ENCODE assay signal across 20 mouse cellular contexts in the genomic region with DNA sequence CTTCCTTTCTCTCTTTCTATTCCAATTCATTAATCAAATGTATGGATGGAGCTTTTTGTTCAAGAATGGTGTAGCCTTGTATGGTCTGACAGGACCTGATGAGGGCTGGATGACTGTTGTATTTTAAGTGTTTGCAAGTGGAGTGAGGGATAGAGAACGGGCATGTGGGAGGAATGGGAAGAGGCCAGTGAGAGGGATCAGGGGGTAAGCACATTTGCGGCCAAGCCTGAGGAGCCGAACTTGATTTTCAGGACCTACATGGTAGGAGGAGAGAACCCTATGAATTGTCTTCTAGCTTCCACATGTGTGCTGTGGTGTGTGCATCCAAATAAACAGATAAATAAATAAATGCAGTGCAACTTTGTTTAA. TPM values are rescaled to one million over a fixed set of nuclear protein-coding genes. Genes with fewer than 3 reads are reported as not detected.
DNase-seq lines count a peak whose midpoint lies in the region; ATAC-seq and TF ChIP-seq lines count a peak whose summit lies in the region.
"Had no signal": no experiment of that assay in that cellular context is flagged by ENCODE, and none has a peak within 500 bp of the region (broad histone marks: within the 10 kb centered on the region; RNA-seq: fewer than 3 reads in every experiment).

No protein-coding gene starts in this region.

- H3K4me1 ChIP-seq in heart, embryonic 10.5 days = peaks cover 39% of the 10 kb centered on the region
- peaks cover 16% of the 10 kb centered on the region; the same call in 1 of the 2 replicates for H3K4me1 ChIP-seq in kidney, embryonic 14.5 days (ENCODE audit: control insufficient read depth, insufficient read depth, low read length)
- H3K4me1 ChIP-seq in brown adipose tissue, adult 24 weeks (ENCODE audit: control insufficient read depth, insufficient read depth, insufficient read length, low read length) = peaks cover 10% of the 10 kb centered on the region; the same call in 1 of the 2 replicates
- peaks cover 24% of the 10 kb centered on the region for H3K4me1 ChIP-seq in heart, embryonic 16.5 days (ENCODE audit: control insufficient read depth, insufficient read depth, low read length)
- H3K4me1 ChIP-seq in lung, postnatal 0 days (ENCODE audit: insufficient read depth, low read depth, low read length) = peaks cover 4% of the 10 kb centered on the region; the same call in 1 of the 2 replicates
- H3K4me1 ChIP-seq: hindbrain, embryonic 15.5 days; liver, embryonic 15.5 days; neural tube, embryonic 15.5 days had no signal

- no peak overlapping the region for H3K4me3 ChIP-seq in heart, embryonic 10.5 days
- H3K4me3 ChIP-seq in kidney, embryonic 14.5 days (ENCODE audit: low read length) = no peak overlapping the region
- no peak overlapping the region for H3K4me3 ChIP-seq in brown adipose tissue, adult 24 weeks (ENCODE audit: insufficient read depth, low read depth, low read length)
- H3K4me3 ChIP-seq in heart, embryonic 16.5 days (ENCODE audit: low read length) = no peak overlapping the region
- H3K4me3 ChIP-seq in lung, postnatal 0 days (ENCODE audit: low read depth, low read length) = no peak overlapping the region
- H3K4me3 ChIP-seq: embryonic facial prominence, embryonic 10.5 days; forebrain, embryonic 10.5 days; hindbrain, embryonic 15.5 days; limb, embryonic 10.5 days; liver, embryonic 15.5 days; neural tube, embryonic 15.5 days had no signal

- H3K36me3 ChIP-seq in heart, embryonic 10.5 days = no peaks in the 10 kb centered on the region
- no peaks in the 10 kb centered on the region for H3K36me3 ChIP-seq in kidney, embryonic 14.5 days (ENCODE audit: control insufficient read depth, insufficient read depth, low read length)
- no peaks in the 10 kb centered on the region for H3K36me3 ChIP-seq in heart, embryonic 16.5 days (ENCODE audit: control insufficient read depth, insufficient read depth)
- H3K36me3 ChIP-seq in lung, postnatal 0 days (ENCODE audit: insufficient read depth, low read length) = no peaks in the 10 kb centered on the region
- H3K36me3 ChIP-seq: embryonic facial prominence, embryonic 10.5 days; forebrain, embryonic 10.5 days; hindbrain, embryonic 15.5 days; limb, embryonic 10.5 days; liver, embryonic 15.5 days; neural tube, embryonic 15.5 days had no signal

- peak overlapping the region; percentile 47; the same call in 1 of the 2 replicates for H3K27ac ChIP-seq in heart, embryonic 10.5 days
- peak overlapping the region; percentile 53; the same call in 1 of the 2 replicates for H3K27ac ChIP-seq in kidney, embryonic 14.5 days (ENCODE audit: low read depth, low read length)
- H3K27ac ChIP-seq in brown adipose tissue, adult 24 weeks (replicated peaks; ENCODE audit: low read depth, low read length) = 0 out of 2 replicates have a peak overlapping the region, but pooled peaks have one; percentile 36
- 0 out of 2 replicates have a peak overlapping the region, but pooled peaks have one; percentile 4 for H3K27ac ChIP-seq in heart, embryonic 16.5 days (ENCODE audit: low read length)
- H3K27ac ChIP-seq in lung, postnatal 0 days (ENCODE audit: low read length) = no peak overlapping the region
- H3K27ac ChIP-seq: embryonic facial prominence, embryonic 10.5 days; forebrain, embryonic 10.5 days; hindbrain, embryonic 15.5 days; limb, embryonic 10.5 days; liver, embryonic 15.5 days; macrophage; neural tube, embryonic 15.5 days had no signal

- no peak for ATAC-seq in kidney, embryonic 14.5 days (ENCODE audit: low FRiP score, low TSS enrichment)
- ATAC-seq in heart, embryonic 16.5 days (replicated peaks; ENCODE audit: extremely low read depth, insufficient read depth, low FRiP score) = no peak
- ATAC-seq in lung, postnatal 0 days = no peak
- ATAC-seq: forebrain, embryonic 16.5 days; midbrain, embryonic 16.5 days had no signal

- TF ChIP-seq CTCF in lung, postnatal 0 days (IDR thresholded peaks at IDR 0.05) = no peak

- H3K4me2 ChIP-seq in kidney, embryonic 14.5 days (replicated peaks; ENCODE audit: low read depth, low read length) = no peak overlapping the region
- no peak overlapping the region for H3K4me2 ChIP-seq in heart, embryonic 16.5 days (ENCODE audit: low read depth, low read length)
- H3K4me2 ChIP-seq in lung, postnatal 0 days (replicated peaks; ENCODE audit: low read depth, low read length) = no peak overlapping the region
- H3K4me2 ChIP-seq: hindbrain, embryonic 15.5 days; liver, embryonic 15.5 days; neural tube, embryonic 15.5 days had no signal

- no peaks in the 10 kb centered on the region for H3K9me3 ChIP-seq in heart, embryonic 10.5 days
- no peaks in the 10 kb centered on the region for H3K9me3 ChIP-seq in kidney, embryonic 14.5 days (ENCODE audit: control insufficient read depth, low read length)
- no peaks in the 10 kb centered on the region for H3K9me3 ChIP-seq in heart, embryonic 16.5 days (replicated peaks; ENCODE audit: control insufficient read depth, low read length)
- no peaks in the 10 kb centered on the region for H3K9me3 ChIP-seq in lung, postnatal 0 days (ENCODE audit: low read length)
- H3K9me3 ChIP-seq: embryonic facial prominence, embryonic 10.5 days; forebrain, embryonic 10.5 days; hindbrain, embryonic 15.5 days; limb, embryonic 10.5 days; liver, embryonic 15.5 days; neural tube, embryonic 15.5 days had no signal

- no peak overlapping the region for H3K9ac ChIP-seq in kidney, embryonic 14.5 days (ENCODE audit: low read depth, low read length)
- H3K9ac ChIP-seq in heart, embryonic 16.5 days (ENCODE audit: low read length) = no peak overlapping the region
- no peak overlapping the region for H3K9ac ChIP-seq in lung, postnatal 0 days (replicated peaks; ENCODE audit: low read depth)
- H3K9ac ChIP-seq: hindbrain, embryonic 15.5 days; liver, embryonic 15.5 days; neural tube, embryonic 15.5 days had no signal

- peak; percentile 70 for DNase-seq in heart, embryonic 10.5 days (ENCODE audit: low spot score)
- no peak for DNase-seq in heart, adult 9 months (ENCODE audit: low spot score in 2 of 2)
- DNase-seq in kidney, postnatal 36 days = no peak
- no peak for DNase-seq in lung, postnatal 0 days (ENCODE audit: low spot score)
- no peak for DNase-seq in ovary, postnatal 36 days (ENCODE audit: low spot score)
- DNase-seq: adrenal gland, postnatal 25 days; cerebellum, adult 9-11 months; liver had no signal

- 66% methylated on average over 3 of the region's 3 CpGs for WGBS in heart, embryonic 10.5 days
- 52% methylated on average over 3 of the region's 3 CpGs for WGBS in kidney, embryonic 14.5 days
- 60% methylated on average over 3 of the region's 3 CpGs for WGBS in heart, embryonic 16.5 days
- 67% methylated on average over 3 of the region's 3 CpGs for WGBS in lung, postnatal 0 days

- no peaks in the 10 kb centered on the region for H3K27me3 ChIP-seq in heart, embryonic 10.5 days (ENCODE audit: insufficient read depth, poor library complexity, severe bottlenecking)
- H3K27me3 ChIP-seq in kidney, embryonic 14.5 days (ENCODE audit: control insufficient read depth, insufficient read depth, low read length) = no peaks in the 10 kb centered on the region
- H3K27me3 ChIP-seq in heart, embryonic 16.5 days (ENCODE audit: control insufficient read depth, insufficient read depth, low read length) = no peaks in the 10 kb centered on the region
- no peaks in the 10 kb centered on the region for H3K27me3 ChIP-seq in lung, postnatal 0 days (replicated peaks; ENCODE audit: insufficient read depth, low read length)
- H3K27me3 ChIP-seq: hindbrain, embryonic 15.5 days; liver, embryonic 15.5 days; neural tube, embryonic 15.5 days had no signal

- no peak for TF ChIP-seq EP300 in lung, postnatal 0 days (IDR thresholded peaks at IDR 0.05)

RNA-seq across cellular contexts. Expression of a gene that starts 42.6 kb away (rescaled TPM):
- polyA plus RNA-seq in heart, embryonic 10.5 days (2016; fragmentation: Nextera tagmentation; extraction: Ambion mirVana) = 0.92 and 1.1 TPM in 2 replicates
- 0.74 and 0.97 TPM in 2 replicates for polyA plus RNA-seq in kidney, embryonic 14.5 days (2014; fragmentation: Nextera tagmentation; extraction: Ambion mirVana)
- 3.5 and 4.5 TPM in 2 replicates for polyA plus RNA-seq in brown adipose tissue, adult 24 weeks (2012; ENCODE audit: insufficient read depth, insufficient read length, missing spikeins)
- polyA plus RNA-seq in heart, embryonic 16.5 days (2015; fragmentation: Nextera tagmentation; extraction: Ambion mirVana) = 0.77 and 0.95 TPM in 2 replicates
- polyA plus RNA-seq in lung, postnatal 0 days (2015; fragmentation: Nextera tagmentation; extraction: Ambion mirVana) = 4.7 and 5.3 TPM in 2 replicates
- polyA plus RNA-seq: embryonic facial prominence, embryonic 10.5 days; forebrain, embryonic 10.5 days; forebrain, embryonic 16.5 days had no signal

RNA-seq across cellular contexts. Expression of a gene that starts 49.0 kb away (rescaled TPM):
- 13.7 and 37.5 TPM in 2 replicates for polyA plus RNA-seq in heart, embryonic 10.5 days (2016; fragmentation: Nextera tagmentation; extraction: Ambion mirVana)
- polyA plus RNA-seq in kidney, embryonic 14.5 days (2014; fragmentation: Nextera tagmentation; extraction: Ambion mirVana) = 37.8 and 41.8 TPM in 2 replicates
- polyA plus RNA-seq in brown adipose tissue, adult 24 weeks (2012; ENCODE audit: insufficient read depth, insufficient read length, missing spikeins) = 0.96 TPM in 1 of 2 replicates, not detected in the other
- polyA plus RNA-seq in heart, embryonic 16.5 days (2015; fragmentation: Nextera tagmentation; extraction: Ambion mirVana) = 3.3 and 4.8 TPM in 2 replicates
- 1.1 and 1.3 TPM in 2 replicates for polyA plus RNA-seq in lung, postnatal 0 days (2015; fragmentation: Nextera tagmentation; extraction: Ambion mirVana)

RNA-seq across cellular contexts. Expression of a gene that starts 56.2 kb away (rescaled TPM):
- polyA plus RNA-seq in heart, embryonic 10.5 days (2016; fragmentation: Nextera tagmentation; extraction: Ambion mirVana) = 8.0 and 8.6 TPM in 2 replicates
- polyA plus RNA-seq in kidney, embryonic 14.5 days (2014; fragmentation: Nextera tagmentation; extraction: Ambion mirVana) = 9.5 and 12.1 TPM in 2 replicates
- 3.9 and 5.0 TPM in 2 replicates for polyA plus RNA-seq in brown adipose tissue, adult 24 weeks (2012; ENCODE audit: insufficient read depth, insufficient read length, missing spikeins)
- 3.5 and 3.7 TPM in 2 replicates for polyA plus RNA-seq in heart, embryonic 16.5 days (2015; fragmentation: Nextera tagmentation; extraction: Ambion mirVana)
- 3.5 and 3.9 TPM in 2 replicates for polyA plus RNA-seq in lung, postnatal 0 days (2015; fragmentation: Nextera tagmentation; extraction: Ambion mirVana)
